Mouse (Mus musculus) WW6 (cell line): ENCODE measurements around the gene Olfr1279.
"Not testable (repeated sequence)": the region's sequence is repeated elsewhere in the genome, so short reads cannot be mapped to it uniquely, and the experiment has no call there.

Experiments
- DNase-seq: peaks from one replicate; pipeline ENCODE4 v3.0.0-alpha.2; 2013; ENCODE audit warnings: low read depth, low spot score

The Olfr1279 gene

GRCm38 (mm10) chr2:111300374-111300773, at the start of gene Olfr1279:
TSS of gene Olfr1279 (plus strand) at chr2:111300635.
- no peak for DNase-seq

GRCm38 (mm10) chr2:111254216-111254615, 46.2 kb upstream of the Olfr1279 start, which contains the start of gene Olfr1276:
TSS of gene Olfr1276 (plus strand) at chr2:111254516.
- no peak for DNase-seq

- no peak for DNase-seq
These were observed 26.4 kb upstream of the Olfr1279 start, which contains the start of gene Olfr1277 for GRCm38 (mm10) chr2:111274006-111274405. TSS of gene Olfr1277 (minus strand) at chr2:111274106.

GRCm38 (mm10) chr2:111289836-111290235, 10.6 kb upstream of the Olfr1279 start, which contains the start of gene Olfr1278:
TSS of gene Olfr1278 (plus strand) at chr2:111290136.
- DNase-seq, result no peak

- no peak for DNase-seq
These were observed 1.9 kb upstream of the Olfr1279 start for GRCm38 (mm10) chr2:111298541-111298940.

- no peak for DNase-seq
These were observed 13.3 kb downstream of the Olfr1279 start, which contains the start of gene Olfr1280 for GRCm38 (mm10) chr2:111313717-111314116. TSS of gene Olfr1280 (plus strand) at chr2:111314017.

- DNase-seq, result no peak
These were observed 25.8 kb downstream of the Olfr1279 start, which contains the start of gene Olfr1281 for GRCm38 (mm10) chr2:111326220-111326619. TSS of gene Olfr1281 (plus strand) at chr2:111326520.

- DNase-seq, result not testable (repeated sequence)
These were observed 33.3 kb downstream of the Olfr1279 start for GRCm38 (mm10) chr2:111333721-111334120.

GRCm38 (mm10) chr2:111335976-111336375, 35.5 kb downstream of the Olfr1279 start, which contains the start of gene Olfr1282:
TSS of gene Olfr1282 (minus strand) at chr2:111336076.
- DNase-seq, result no peak
